In the genomic region with DNA sequence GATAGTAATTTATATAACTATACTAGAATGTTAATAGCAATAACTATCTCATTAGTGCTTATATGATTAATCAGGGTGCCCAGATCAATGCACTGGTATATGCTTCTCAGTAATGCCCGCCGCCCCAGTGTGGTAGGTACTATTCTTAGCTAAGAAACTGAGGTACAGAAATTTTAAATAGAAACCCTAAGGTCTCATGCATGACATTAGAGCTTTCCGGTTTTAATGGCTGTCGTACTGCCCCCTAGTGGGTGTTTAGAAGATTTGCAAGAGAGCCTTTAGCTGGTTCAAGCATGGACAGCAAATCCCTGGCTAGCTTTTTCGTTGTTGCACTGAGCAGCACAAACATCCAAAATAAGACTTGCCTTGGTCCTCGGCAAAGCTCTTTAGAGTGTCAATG, we compare ENCODE assay signal across 7 mouse cellular contexts. TPM values are rescaled to one million over a fixed set of nuclear protein-coding genes. Genes with fewer than 3 reads are reported as not detected.
DNase-seq lines count a peak whose midpoint lies in the region; ATAC-seq lines count a peak whose summit lies in the region.

No protein-coding gene starts in this region.

- intact Hi-C loops in left cerebral cortex, postnatal 25 days (cut with DNase I) = loop anchor here (1.0 kb wide), 1 partner anchor 126 kb away; no protein-coding TSS in a partner anchor

- H3K4me2 ChIP-seq in midbrain, embryonic 11.5 days = no peak overlapping the region

- H3K9ac ChIP-seq in midbrain, embryonic 11.5 days (ENCODE audit: low read length) = no peak overlapping the region

- no peak for ATAC-seq in midbrain, embryonic 11.5 days (ENCODE audit: low FRiP score)
- no peak for ATAC-seq in megakaryocyte-erythroid progenitor cell, adult 5-6 weeks (replicated peaks; ENCODE audit: low FRiP score, low TSS enrichment, poor library complexity, severe bottlenecking)

- no peak overlapping the region for H3K4me3 ChIP-seq in midbrain, embryonic 11.5 days (ENCODE audit: low read depth, low read length)

- 14% methylated on average over 6 of the region's 6 CpGs for WGBS in midbrain, embryonic 11.5 days

- H3K27me3 ChIP-seq in midbrain, embryonic 11.5 days (ENCODE audit: control insufficient read depth, insufficient read depth, low read length) = no peaks in the 10 kb centered on the region

- peaks cover 2% of the 10 kb centered on the region; the same call in 1 of the 2 replicates for H3K4me1 ChIP-seq in midbrain, embryonic 11.5 days (ENCODE audit: control insufficient read depth, insufficient read depth, low read length)

- H3K27ac ChIP-seq in midbrain, embryonic 11.5 days (ENCODE audit: low read depth, low read length) = no peak overlapping the region

- no peaks in the 10 kb centered on the region for H3K9me3 ChIP-seq in midbrain, embryonic 11.5 days (ENCODE audit: control insufficient read depth, low read length)

- peak; percentile 42 to 61 for DNase-seq in left cerebral cortex, postnatal 25 days (ENCODE audit: low spot score in 2 of 2)
- DNase-seq in left cerebral cortex, adult 8-10 months (ENCODE audit: low spot score in 2 of 2) = no peak
- peak; percentile 50 for DNase-seq in T-cell, adult 2 months (ENCODE audit: low spot score)
- peak; percentile 34 to 53 for DNase-seq in cerebellum, postnatal 36 days
- peak; percentile 37 for DNase-seq in hindlimb bud, embryonic 11.5 days (ENCODE audit: extremely low spot score, low read depth, low spot score)
- DNase-seq in midbrain, embryonic 11.5 days (ENCODE audit: low spot score, missing footprints) = peak; percentile 97

- no peaks in the 10 kb centered on the region for H3K36me3 ChIP-seq in midbrain, embryonic 11.5 days (ENCODE audit: control insufficient read depth, insufficient read depth, low read length)

RNA-seq across cellular contexts. Expression of a gene that starts 2.3 kb away (rescaled TPM):
- total RNA-seq in left cerebral cortex, postnatal 25 days (2021) = 1 to 10 TPM; 1.0 to 1.3 TPM
- total RNA-seq in left cerebral cortex, adult 8-10 months (2022) = 1 to 10 TPM in 3 of 4 experiments, under 1 TPM in 1; 0.28 to 4.8 (median 2.4) TPM
- polyA plus RNA-seq in midbrain, embryonic 11.5 days (2014; fragmentation: Nextera tagmentation; extraction: Ambion mirVana) = not detected in 2 replicates
- not detected in 2 replicates for total RNA-seq in megakaryocyte-erythroid progenitor cell, adult 5-6 weeks (2014; fragmentation: Nextera tagmentation)
- total RNA-seq in megakaryocyte-erythroid progenitor cell, adult 5-6 weeks (2017) = not detected in 2 replicates

RNA-seq across cellular contexts. Expression of a gene that starts 14.4 kb away (rescaled TPM):
- 1 to 10 TPM in 1 of 2 experiments, not detected in 1; 1.8 TPM for total RNA-seq in left cerebral cortex, postnatal 25 days (2021)
- total RNA-seq in left cerebral cortex, adult 8-10 months (2022) = not detected
- polyA plus RNA-seq in midbrain, embryonic 11.5 days (2014; fragmentation: Nextera tagmentation; extraction: Ambion mirVana) = not detected in 2 replicates
- not detected in 2 replicates for total RNA-seq in megakaryocyte-erythroid progenitor cell, adult 5-6 weeks (2014; fragmentation: Nextera tagmentation)
- total RNA-seq in megakaryocyte-erythroid progenitor cell, adult 5-6 weeks (2017) = not detected in 2 replicates

RNA-seq across cellular contexts. Expression of a gene that starts 43.0 kb away (rescaled TPM):
- not detected for total RNA-seq in left cerebral cortex, postnatal 25 days (2021)
- total RNA-seq in left cerebral cortex, adult 8-10 months (2022) = not detected
- polyA plus RNA-seq in midbrain, embryonic 11.5 days (2014; fragmentation: Nextera tagmentation; extraction: Ambion mirVana) = not detected in 2 replicates
- not detected in 2 replicates for total RNA-seq in megakaryocyte-erythroid progenitor cell, adult 5-6 weeks (2014; fragmentation: Nextera tagmentation)
- total RNA-seq in megakaryocyte-erythroid progenitor cell, adult 5-6 weeks (2017) = not detected in 2 replicates

RNA-seq across cellular contexts. Expression of a gene that starts 56.1 kb away (rescaled TPM):
- 1 to 10 TPM; 8.0 to 8.1 TPM for total RNA-seq in left cerebral cortex, postnatal 25 days (2021)
- total RNA-seq in left cerebral cortex, adult 8-10 months (2022) = 1 to 10 TPM; 7.1 to 9.9 (median 7.9) TPM
- 2.1 and 2.5 TPM in 2 replicates for polyA plus RNA-seq in midbrain, embryonic 11.5 days (2014; fragmentation: Nextera tagmentation; extraction: Ambion mirVana)
- total RNA-seq in megakaryocyte-erythroid progenitor cell, adult 5-6 weeks (2014; fragmentation: Nextera tagmentation) = not detected in 2 replicates
- total RNA-seq in megakaryocyte-erythroid progenitor cell, adult 5-6 weeks (2017) = not detected in 2 replicates

Comparison
In these comparisons a context has a peak if more than half of its experiments do, and no peak if none do; other contexts are left out.
1. DNase-seq: peak in left cerebral cortex, postnatal 25 days (2 of 2), T-cell, adult 2 months (single experiment), cerebellum, postnatal 36 days (2 of 2), hindlimb bud, embryonic 11.5 days (single experiment) and midbrain, embryonic 11.5 days (single experiment); none in left cerebral cortex, adult 8-10 months (0 of 2).